Mouse (Mus musculus) myocyte (in vitro differentiated cells): ENCODE results near the gene Aym1.

Experiments used
- CEBPB ChIP-seq: IDR thresholded peaks from 2 replicates; pipeline ENCODE4 v1.6.1; 2011; ENCODE audit warnings: mild to moderate bottlenecking, moderate library complexity; ENCODE audit not compliant: poor library complexity, insufficient read depth, severe bottlenecking
- E2F4 ChIP-seq: IDR thresholded peaks from one replicate; pipeline ENCODE4 v1.6.1; 2011; ENCODE audit warnings: mild to moderate bottlenecking, control low read depth, moderate library complexity; ENCODE audit not compliant: insufficient read depth
- MAX ChIP-seq: IDR thresholded peaks from one replicate; pipeline ENCODE4 v1.6.1; 2011; ENCODE audit warnings: low read depth, mild to moderate bottlenecking, control low read depth
- MYOD1 ChIP-seq, 3 experiments: IDR thresholded peaks; one replicate each; pipeline ENCODE4 v1.6.1; 2011; ENCODE audit warnings: control low read depth in 2 of 3, low read depth in 2 of 3, mild to moderate bottlenecking in 2 of 3, moderate library complexity in 1 of 3; ENCODE audit not compliant: insufficient read length in 2 of 3, control insufficient read depth in 1 of 3
- MYOG ChIP-seq, 3 experiments: IDR thresholded peaks; one replicate each; pipeline ENCODE4 v1.6.1; 2011; ENCODE audit warnings: control low read depth in 2 of 3, low read depth in 2 of 3, mild to moderate bottlenecking in 2 of 3; ENCODE audit not compliant: insufficient read length in 2 of 3, control insufficient read depth in 1 of 3, insufficient read depth in 1 of 3
- POLR2A ChIP-seq: IDR thresholded peaks from one replicate; pipeline ENCODE4 v1.6.1; 2011; ENCODE audit warnings: low read depth, mild to moderate bottlenecking, control low read depth, moderate library complexity; ENCODE audit not compliant: insufficient read length
- POLR2AphosphoS2 ChIP-seq: IDR thresholded peaks from one replicate; pipeline ENCODE4 v1.6.1; 2011; ENCODE audit warnings: low read depth, control low read depth; ENCODE audit not compliant: insufficient read length
- REST ChIP-seq: IDR thresholded peaks from one replicate; pipeline ENCODE4 v1.6.1; 2011; ENCODE audit warnings: mild to moderate bottlenecking, control low read depth, moderate library complexity; ENCODE audit not compliant: insufficient read depth, insufficient read length
- SRF ChIP-seq: IDR thresholded peaks from one replicate; pipeline ENCODE4 v1.6.1; 2011; ENCODE audit warnings: low read depth; ENCODE audit not compliant: control insufficient read depth, insufficient read length
- TCF12 ChIP-seq: IDR thresholded peaks from one replicate; pipeline ENCODE4 v1.6.1; 2011; ENCODE audit warnings: mild to moderate bottlenecking, control low read depth; ENCODE audit not compliant: poor library complexity, insufficient read depth, severe bottlenecking
- TCF3 ChIP-seq: IDR thresholded peaks from one replicate; pipeline ENCODE4 v1.6.1; 2011; ENCODE audit warnings: low read depth, control low read depth; ENCODE audit not compliant: insufficient read length
- USF1 ChIP-seq: IDR thresholded peaks from one replicate; pipeline ENCODE4 v1.6.1; 2011; ENCODE audit warnings: low read depth, mild to moderate bottlenecking, control low read depth, moderate library complexity

DNA sequence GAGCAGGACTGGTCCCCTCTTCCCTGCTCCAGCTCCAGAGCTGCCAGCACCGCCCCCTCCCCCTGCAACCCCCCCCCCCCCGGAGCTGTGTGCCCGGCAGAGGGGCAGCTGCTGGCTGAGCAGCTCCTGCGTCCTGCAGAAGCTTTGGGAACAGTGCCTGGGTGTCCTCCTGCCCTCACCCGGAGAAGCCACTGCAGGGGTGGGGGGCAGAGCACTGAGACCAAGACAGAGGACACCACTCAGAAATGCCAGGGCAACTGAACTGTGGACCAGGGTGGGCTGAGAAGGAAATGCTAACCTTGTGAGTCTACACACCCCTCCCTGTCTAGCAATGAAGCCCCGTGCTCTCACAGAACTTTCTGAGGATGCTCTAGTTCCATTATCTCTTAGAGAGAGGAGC is at the start of gene Aym1:
- TF ChIP-seq MYOD1 (IDR thresholded peaks at IDR 0.05; ENCODE audit: control insufficient read depth in 1 of 3, insufficient read length in 2 of 3, low read depth in 2 of 3) (no peak), POLR2A (no peak), MYOG (IDR thresholded peaks at IDR 0.05; ENCODE audit: control insufficient read depth in 1 of 3, insufficient read depth in 1 of 3, insufficient read length in 2 of 3, low read depth in 2 of 3) (no peak), USF1 (no peak), CEBPB (no peak), MAX (no peak), SRF (no peak), POLR2AphosphoS2 (no peak), E2F4 (no peak), TCF12 (no peak), REST (no peak), TCF3 (no peak)
